Mouse (Mus musculus) spleen, postnatal 36 days (tissue): Measurements from ENCODE around the gene Spdef.

Source experiments
- DNase-seq, 2 experiments: peaks; one replicate each; pipeline ENCODE4 v3.0.0; 2022; ENCODE audit warnings: low spot score in 2 of 2, mixed read lengths in 1 of 2

Spdef gene

GRCm38 (mm10) chr17:27678924-27679813 lies 49.6 kb downstream of the Spdef start:
- DNase-seq = no peak

DNA sequence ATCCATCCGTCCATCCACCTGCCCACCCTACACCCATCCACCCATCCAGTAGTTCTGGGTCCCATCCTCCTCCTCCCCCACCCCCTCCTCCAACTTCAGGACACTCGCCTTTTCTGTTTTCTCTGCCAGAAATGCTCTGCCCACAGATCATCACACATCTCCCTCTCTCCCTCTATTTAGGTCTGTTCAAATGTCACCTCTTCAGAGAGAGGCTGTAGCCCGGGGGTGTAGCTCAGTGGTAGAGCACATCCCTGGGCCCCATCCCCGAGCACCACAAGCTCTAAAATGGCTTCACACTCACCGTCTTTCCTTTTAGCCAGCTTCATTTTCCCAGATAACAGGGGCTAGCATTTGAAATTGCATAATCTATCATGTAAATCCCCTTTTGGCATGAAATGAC lies 51.0 kb downstream of the Spdef start:
- no peak for DNase-seq

DNA sequence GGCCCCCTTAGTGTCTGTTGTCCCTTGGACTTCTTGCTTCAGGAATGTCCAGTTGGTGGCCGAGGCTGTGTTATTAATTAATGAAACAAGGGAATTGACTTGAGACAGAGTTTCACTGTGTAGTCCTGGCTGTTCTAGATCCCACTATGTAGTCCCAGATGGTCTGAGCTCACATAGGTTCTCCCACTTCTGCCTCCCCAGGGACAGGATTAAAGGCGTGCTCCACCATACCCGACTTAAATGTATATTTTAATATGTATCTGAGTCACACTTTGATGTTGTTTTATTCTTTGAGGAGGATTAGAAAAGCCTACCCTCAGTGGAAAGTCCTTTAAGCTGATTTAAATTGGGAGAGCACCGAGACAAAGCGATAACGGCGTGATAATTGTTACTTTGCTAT lies 52.5 kb downstream of the Spdef start:
- no peak for DNase-seq

- DNase-seq = no peak
Measured at GRCm38 (mm10) chr17:27675453-27675852, 53.3 kb downstream of the Spdef start.

DNA sequence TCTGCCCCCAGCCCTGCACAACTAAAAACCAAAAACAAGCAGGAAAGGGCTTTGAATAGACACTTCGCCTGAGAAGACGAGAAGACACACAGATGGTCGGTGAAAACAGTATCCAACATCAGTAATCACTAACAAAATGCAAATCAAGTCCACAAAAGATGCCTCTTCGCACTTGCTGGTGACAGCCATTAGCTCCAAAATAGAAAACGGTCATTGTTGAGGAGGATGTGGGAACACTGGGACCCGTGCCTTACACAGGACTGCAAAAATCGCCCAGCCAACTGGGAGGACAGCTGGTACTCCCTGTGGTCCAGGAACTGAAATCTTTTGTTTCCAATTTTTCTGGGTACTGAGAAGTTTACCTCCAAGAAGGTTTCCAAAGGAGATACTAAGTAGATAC lies 54.8 kb downstream of the Spdef start:
- no peak for DNase-seq

GRCm38 (mm10) chr17:27671720-27672119 lies 57.0 kb downstream of the Spdef start:
- no peak for DNase-seq
